Mouse (Mus musculus) midbrain, embryonic 10.5 days (tissue): ENCODE data around the gene App. TPM values are rescaled to one million over a fixed set of nuclear protein-coding genes. Genes with fewer than 3 reads are reported as not detected.

Source experiments
- DNase-seq: peaks from one replicate; pipeline ENCODE4 v3.0.0-alpha.2; 2017; ENCODE audit warnings: low spot score
- H3K27ac ChIP-seq: fragments of 300-500 bp; sonication (generic); replicated peaks from 2 replicates; pipeline ENCODE4 v1.5.1; 2016; ENCODE audit warnings: mild to moderate bottlenecking
- H3K27me3 ChIP-seq: fragments of 300-500 bp; sonication (generic); 2 replicates; pipeline ENCODE4 v1.6.1; 2016; ENCODE audit warnings: low read depth, mild to moderate bottlenecking; ENCODE audit not compliant: poor library complexity, severe bottlenecking
- H3K36me3 ChIP-seq: fragments of 300-500 bp; sonication (generic); 2 replicates; pipeline ENCODE4 v1.6.1; 2016; ENCODE audit warnings: mild to moderate bottlenecking, moderate library complexity
- H3K4me1 ChIP-seq: fragments of 300-500 bp; sonication (generic); 2 replicates; pipeline ENCODE4 v1.6.1; 2016
- H3K4me3 ChIP-seq: fragments of 300-500 bp; sonication (generic); 2 replicates; pipeline ENCODE4 v1.5.1; 2016; ENCODE audit warnings: mild to moderate bottlenecking, moderate library complexity
- H3K9me3 ChIP-seq: fragments of 300-500 bp; sonication (generic); replicated peaks from 2 replicates; pipeline ENCODE4 v1.6.1; 2016; ENCODE audit warnings: mild to moderate bottlenecking
- WGBS: fragments of 180-500 bp; shearing (Covaris S2); methylation state at CpG from one replicate; pipeline ENCODE4 v1.1.7; 2016; 5-methylcytosine and 5-hydroxymethylcytosine counted together
- polyA plus RNA-seq: library from polyadenylated mRNA; unstranded; fragments of >200 nt; fragmentation: Nextera tagmentation; extraction: Ambion mirVana; gene quantifications from 2 replicates; pipeline ENCODE4 v1.2.1, GENCODE M21; 2016

Gene App
- polyA plus RNA-seq, 1 experiment from 2014 or later, result 107 TPM

DNA sequence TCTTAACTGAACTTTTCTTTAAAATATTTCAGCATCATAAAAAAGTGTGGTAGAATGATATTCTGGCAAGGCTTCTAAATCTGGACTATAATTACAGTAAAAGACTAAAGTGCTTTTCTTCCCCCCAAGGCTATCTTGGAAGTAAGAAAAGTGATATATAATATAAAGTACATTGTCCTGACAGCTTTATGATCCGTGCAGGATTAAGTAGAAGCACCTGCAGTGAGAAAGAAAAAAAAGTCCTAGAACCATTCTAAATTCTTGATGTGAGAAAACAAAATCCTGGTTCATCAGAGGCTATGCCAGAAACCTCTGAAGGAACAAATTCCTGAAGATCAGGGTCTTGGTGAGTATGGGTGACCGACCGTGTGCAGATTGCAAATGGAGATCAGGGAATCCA lies 110.8 kb downstream of the App start:
- 95% methylated on average over 3 of the region's 3 CpGs for WGBS
- no peaks in the 10 kb centered on the region; the same call in 1 of the 2 replicates for H3K9me3 ChIP-seq

DNA sequence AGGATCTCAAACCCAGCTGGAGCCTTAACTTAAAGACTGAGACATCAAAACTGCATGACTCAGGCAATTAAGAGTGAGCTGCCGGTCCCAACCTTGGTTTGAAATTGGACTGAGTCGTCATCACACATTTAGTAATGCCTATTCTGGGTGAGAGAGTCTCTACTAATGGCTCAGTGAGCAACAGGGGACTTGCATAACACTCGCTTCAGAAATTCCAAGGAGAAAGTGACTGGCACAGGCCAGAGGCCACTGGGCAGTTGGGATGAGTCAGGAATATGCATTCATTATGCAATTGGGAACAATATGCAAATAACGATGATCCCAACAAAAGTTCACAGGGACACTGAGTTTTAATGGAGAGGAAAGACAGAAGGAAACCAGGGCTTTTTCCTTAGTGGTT lies 111.8 kb downstream of the App start:
- Histone ChIP-seq H3K4me1 (peaks cover 11% of the 10 kb centered on the region; the same call in 1 of the 2 replicates), H3K4me3 (no peak overlapping the region), H3K27me3 (no peaks in the 10 kb centered on the region), H3K9me3 (no peaks in the 10 kb centered on the region; the same call in 1 of the 2 replicates), H3K36me3 (peaks cover 29% of the 10 kb centered on the region), H3K27ac (no peak overlapping the region)
- 95% methylated on average over 4 of the region's 4 CpGs for WGBS
- DNase-seq, result no peak

More for the DNA sequence above, 110.8 kb downstream of the App start:
- Histone ChIP-seq H3K36me3 (peaks cover 23% of the 10 kb centered on the region), H3K4me3 (no peak overlapping the region), H3K27ac (no peak overlapping the region), H3K4me1 (peaks cover 10% of the 10 kb centered on the region; the same call in 1 of the 2 replicates), H3K27me3 (no peaks in the 10 kb centered on the region)
- DNase-seq, result no peak

DNA sequence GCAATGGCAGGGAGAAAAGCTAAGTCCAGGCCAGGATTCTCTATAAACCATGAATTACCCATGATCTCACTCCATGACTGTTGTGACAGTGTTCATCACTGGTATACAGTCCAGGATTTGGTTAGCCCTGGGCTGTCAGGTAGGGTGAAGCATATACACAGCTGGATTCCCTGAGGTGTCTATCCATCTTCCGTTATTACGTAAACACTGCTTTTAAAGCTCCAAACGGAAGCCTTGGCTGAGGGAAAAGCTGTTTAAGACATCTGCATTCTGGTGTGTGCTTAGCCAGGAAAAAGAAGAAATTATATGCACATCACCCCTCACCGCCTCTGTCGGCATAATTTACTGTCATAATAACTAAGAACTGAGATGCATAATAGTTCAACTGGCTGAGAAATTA lies 115.4 kb downstream of the App start:
- Histone ChIP-seq H3K4me3 (no peak overlapping the region), H3K36me3 (peaks cover 44% of the 10 kb centered on the region), H3K9me3 (no peaks in the 10 kb centered on the region; the same call in 1 of the 2 replicates), H3K27me3 (no peaks in the 10 kb centered on the region), H3K4me1 (peaks cover 11% of the 10 kb centered on the region; the same call in 1 of the 2 replicates), H3K27ac (no peak overlapping the region)
- no peak for DNase-seq
- 90% methylated on average over 5 of the region's 5 CpGs for WGBS

DNA sequence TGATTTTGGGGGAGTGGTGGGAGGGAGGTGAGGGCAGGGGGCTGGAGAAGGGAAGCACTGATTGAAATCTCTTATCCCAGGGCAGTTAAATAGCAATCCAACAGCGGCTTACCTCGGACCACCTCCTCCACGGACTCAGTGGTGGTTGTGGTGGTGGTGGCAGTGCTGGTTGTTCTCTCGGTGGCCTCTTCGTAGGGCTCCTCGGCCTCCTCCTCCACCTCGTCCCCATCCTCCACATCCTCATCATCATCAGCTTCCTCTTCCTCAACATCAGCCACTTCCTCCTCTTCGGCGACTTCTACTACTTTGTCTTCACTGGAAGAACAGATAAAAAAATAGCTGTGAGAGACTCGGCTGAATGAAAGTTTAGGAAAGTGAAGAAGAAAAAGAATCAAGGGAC lies 117.4 kb downstream of the App start:
- Histone ChIP-seq H3K4me1 (peaks cover 11% of the 10 kb centered on the region; the same call in 1 of the 2 replicates), H3K36me3 (peaks cover 33% of the 10 kb centered on the region), H3K4me3 (no peak overlapping the region), H3K9me3 (no peaks in the 10 kb centered on the region; the same call in 1 of the 2 replicates), H3K27me3 (no peaks in the 10 kb centered on the region), H3K27ac (no peak overlapping the region)
- no peak for DNase-seq
- 95% methylated on average over 10 of the region's 10 CpGs for WGBS

DNA sequence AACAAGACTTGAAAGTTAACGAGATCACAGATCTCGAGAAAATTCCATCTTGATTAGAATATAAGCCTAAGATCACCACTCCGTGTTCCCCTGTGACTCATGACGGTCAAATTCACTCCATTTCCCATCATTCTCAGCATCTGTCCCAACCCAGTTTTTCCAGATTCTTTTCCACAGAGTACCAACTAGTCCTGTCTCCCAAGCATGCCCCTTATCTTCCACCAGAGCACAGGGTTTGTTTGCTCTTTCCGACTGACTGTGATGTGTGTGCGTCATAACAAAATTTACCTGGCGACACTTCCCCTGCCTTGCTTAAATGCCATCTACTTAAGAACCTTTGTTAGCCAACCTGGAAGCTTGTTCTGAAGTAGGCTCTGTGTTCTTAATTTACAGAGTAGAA lies 119.6 kb downstream of the App start:
- H3K27ac ChIP-seq, result no peak overlapping the region
- H3K4me1 ChIP-seq, result peaks cover 8% of the 10 kb centered on the region; the same call in 1 of the 2 replicates
- H3K27me3 ChIP-seq, result no peaks in the 10 kb centered on the region
- 94% methylated on average over 7 of the region's 7 CpGs for WGBS
- no peak overlapping the region for H3K4me3 ChIP-seq
- H3K36me3 ChIP-seq, result peaks cover 28% of the 10 kb centered on the region
- DNase-seq, result no peak
- H3K9me3 ChIP-seq, result no peaks in the 10 kb centered on the region

DNA sequence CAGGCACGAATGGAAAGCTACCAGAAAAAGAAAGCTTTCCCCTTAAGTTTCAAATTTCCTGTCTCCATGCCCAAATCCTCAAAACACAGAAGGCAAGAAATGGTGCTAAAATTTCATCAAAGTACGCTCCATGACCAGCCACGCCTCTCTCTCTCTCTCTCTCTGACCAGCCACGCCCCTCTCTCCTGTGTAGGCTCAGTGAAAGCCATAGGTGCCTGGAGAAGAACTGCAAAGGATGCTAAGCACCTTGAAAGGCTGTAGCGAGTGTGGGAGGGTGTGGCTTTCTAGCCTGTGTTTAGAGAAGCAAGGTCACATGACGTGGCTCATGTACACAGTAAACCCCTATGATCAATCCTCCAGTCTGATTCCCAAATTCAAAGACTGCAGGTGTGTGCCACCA lies 126.3 kb downstream of the App start:
- DNase-seq, result no peak
- H3K4me3 ChIP-seq, result no peak overlapping the region
- H3K27ac ChIP-seq, result no peak overlapping the region
- peaks cover 23% of the 10 kb centered on the region for H3K36me3 ChIP-seq
- no peaks in the 10 kb centered on the region for H3K27me3 ChIP-seq
- 83% methylated on average over 6 of the region's 6 CpGs for WGBS
- H3K4me1 ChIP-seq, result peaks cover under 1% of the 10 kb centered on the region; the same call in 1 of the 2 replicates
- H3K9me3 ChIP-seq, result no peaks in the 10 kb centered on the region

DNA sequence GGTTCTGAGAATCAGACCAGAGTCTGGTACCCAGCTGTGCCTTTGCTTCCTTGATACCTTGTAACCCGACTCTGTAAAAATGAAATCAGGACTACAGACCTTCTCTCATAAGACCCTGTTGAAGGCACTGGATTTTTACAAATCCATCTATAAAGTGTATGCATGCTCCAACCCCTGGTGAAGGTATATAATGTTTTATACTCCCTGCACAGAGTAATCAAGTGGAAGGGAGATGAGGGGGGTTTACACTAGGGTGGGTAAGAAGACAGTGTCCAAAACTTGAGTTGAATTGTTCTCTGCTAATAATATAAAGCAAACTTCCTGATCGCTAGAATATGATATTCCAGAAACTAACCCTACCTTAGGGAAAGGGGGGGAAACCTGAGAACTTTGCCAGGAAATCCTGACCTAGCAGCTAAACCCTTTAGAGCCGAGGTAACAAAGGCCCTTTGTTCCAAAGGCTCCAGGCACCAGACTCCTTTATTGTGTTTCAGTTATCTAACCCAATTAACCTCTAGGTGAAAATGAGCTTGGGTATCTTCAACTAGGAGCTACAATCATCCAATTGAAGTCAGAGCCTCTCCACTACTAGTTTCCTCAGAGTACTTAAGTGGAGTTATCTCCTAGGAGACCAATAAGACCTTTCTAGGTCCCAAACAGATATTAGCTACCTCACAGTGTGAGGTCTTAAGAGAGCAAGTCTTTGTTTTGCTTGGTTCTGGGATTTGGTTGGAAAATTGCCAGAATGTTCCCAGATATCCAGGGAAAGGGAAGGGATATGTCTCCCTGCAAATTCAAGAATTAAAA lies 132.2 kb downstream of the App start:
- H3K27ac ChIP-seq, result no peak overlapping the region

DNA sequence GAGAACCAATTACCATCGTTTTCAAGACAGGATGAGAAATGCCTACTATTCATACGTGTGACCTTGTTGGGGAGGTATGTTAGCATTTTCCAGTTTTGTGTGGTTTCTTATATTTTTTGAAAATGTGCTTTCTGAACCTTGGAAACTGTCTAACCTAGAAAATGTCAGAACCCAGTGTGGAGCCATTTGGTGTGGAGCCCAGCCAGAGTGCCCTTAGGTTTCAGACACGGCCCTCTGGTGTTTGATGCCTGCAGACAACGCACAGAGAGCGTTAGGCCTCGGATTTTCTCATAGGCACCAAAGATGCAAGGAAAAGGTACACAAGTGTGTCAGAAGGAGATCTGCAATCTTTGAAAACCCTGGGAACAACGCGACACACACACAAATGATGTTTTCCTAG lies 134.8 kb downstream of the App start:
- Histone ChIP-seq H3K9me3 (no peaks in the 10 kb centered on the region), H3K4me3 (no peak overlapping the region), H3K27ac (no peak overlapping the region), H3K36me3 (peaks cover 35% of the 10 kb centered on the region), H3K27me3 (no peaks in the 10 kb centered on the region), H3K4me1 (peaks cover 13% of the 10 kb centered on the region)
- no peak for DNase-seq
- 94% methylated on average over 8 of the region's 8 CpGs for WGBS

More for the DNA sequence above, 132.2 kb downstream of the App start:
- DNase-seq, result no peak
- 47% methylated on average over 3 of the region's 3 CpGs for WGBS
- no peaks in the 10 kb centered on the region for H3K9me3 ChIP-seq
- no peaks in the 10 kb centered on the region for H3K27me3 ChIP-seq
- H3K36me3 ChIP-seq, result peaks cover 40% of the 10 kb centered on the region
- H3K4me3 ChIP-seq, result no peak overlapping the region
- peaks cover 13% of the 10 kb centered on the region for H3K4me1 ChIP-seq

DNA sequence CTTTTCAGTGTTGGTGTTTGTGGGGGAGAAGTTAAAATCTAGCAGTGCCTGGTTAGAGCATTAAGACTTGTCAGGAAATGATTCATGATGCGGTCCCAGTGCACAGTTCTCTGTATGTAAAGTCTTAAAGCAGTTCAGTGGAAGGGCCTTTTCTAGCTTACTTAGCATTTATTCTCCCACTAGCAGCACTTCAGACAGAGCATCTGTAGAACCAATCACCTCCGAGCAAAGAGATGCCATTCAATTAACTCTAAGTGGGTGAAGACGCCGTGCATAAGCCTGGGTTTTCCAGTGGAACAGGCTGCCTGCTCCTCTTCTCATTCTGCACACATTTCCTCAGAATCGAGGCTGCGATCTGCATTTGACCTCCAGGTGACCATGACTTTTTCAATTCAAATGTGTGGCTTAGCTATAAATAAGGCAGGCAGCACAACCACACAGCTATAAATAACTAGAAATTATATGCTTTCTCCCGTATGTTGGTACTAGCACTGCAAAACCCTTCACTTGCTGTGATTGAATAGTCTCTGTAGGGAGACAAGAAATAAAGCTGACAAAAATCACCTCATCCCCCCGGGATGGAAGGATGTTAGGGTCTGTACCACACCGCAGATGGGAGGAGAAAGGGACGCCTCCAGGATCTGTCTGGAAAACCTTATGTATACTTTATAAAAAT lies 135.5 kb downstream of the App start:
- Histone ChIP-seq H3K27me3 (no peaks in the 10 kb centered on the region), H3K4me1 (peaks cover 13% of the 10 kb centered on the region), H3K9me3 (no peaks in the 10 kb centered on the region), H3K4me3 (no peak overlapping the region), H3K36me3 (peaks cover 31% of the 10 kb centered on the region), H3K27ac (no peak overlapping the region)
- no peak for DNase-seq
- WGBS, result 92% methylated on average over 10 of the region's 10 CpGs

DNA sequence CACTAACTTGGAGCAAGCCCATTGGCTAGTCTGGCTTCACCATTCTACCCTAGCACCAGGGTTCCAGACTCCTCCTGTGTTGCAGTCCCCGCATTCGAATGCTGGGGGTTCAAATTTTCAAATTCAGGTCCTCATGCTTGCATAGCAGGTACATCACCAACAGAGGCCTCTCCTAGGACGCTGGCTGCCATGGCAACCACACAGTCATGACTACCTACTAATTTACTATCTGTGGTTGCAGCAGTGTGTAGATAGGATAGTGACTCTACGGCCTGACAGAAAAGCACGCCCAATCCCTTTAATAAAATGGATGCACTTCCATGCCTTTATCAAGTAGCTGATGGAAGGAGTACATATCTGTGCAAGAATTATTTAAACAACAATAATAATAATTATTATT lies 137.8 kb downstream of the App start:
- H3K27me3 ChIP-seq, result no peaks in the 10 kb centered on the region
- no peaks in the 10 kb centered on the region for H3K4me1 ChIP-seq
- WGBS, result 86% methylated on average over 5 of the region's 5 CpGs
- no peaks in the 10 kb centered on the region for H3K9me3 ChIP-seq
- DNase-seq, result no peak
- H3K27ac ChIP-seq, result no peak overlapping the region
- H3K4me3 ChIP-seq, result no peak overlapping the region
- H3K36me3 ChIP-seq, result peaks cover 45% of the 10 kb centered on the region

DNA sequence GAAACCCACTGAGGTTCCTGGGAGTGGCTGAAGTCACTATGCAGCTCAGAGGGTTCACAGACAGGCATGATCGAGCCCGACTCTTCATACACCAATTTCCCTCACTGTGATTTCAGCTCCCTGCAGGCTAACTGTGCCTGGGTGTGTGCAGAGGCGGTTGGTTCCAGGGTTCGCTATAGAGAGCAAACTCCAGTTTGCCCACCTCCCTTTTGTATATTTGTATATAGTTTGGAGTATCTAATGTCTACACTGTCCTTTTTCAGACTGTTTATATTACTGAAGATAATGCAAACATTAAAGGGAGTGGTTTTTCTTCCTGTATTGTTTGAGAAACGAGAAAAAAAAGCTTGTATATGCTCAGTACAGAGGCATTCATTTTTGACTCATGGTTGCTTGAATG lies 139.8 kb downstream of the App start:
- no peaks in the 10 kb centered on the region for H3K4me1 ChIP-seq
- no peak overlapping the region for H3K27ac ChIP-seq
- no peaks in the 10 kb centered on the region for H3K9me3 ChIP-seq
- DNase-seq, result no peak
- peaks cover 65% of the 10 kb centered on the region for H3K36me3 ChIP-seq
- no peaks in the 10 kb centered on the region for H3K27me3 ChIP-seq
- WGBS, result 90% methylated on average over 5 of the region's 5 CpGs
- H3K4me3 ChIP-seq, result no peak overlapping the region

DNA sequence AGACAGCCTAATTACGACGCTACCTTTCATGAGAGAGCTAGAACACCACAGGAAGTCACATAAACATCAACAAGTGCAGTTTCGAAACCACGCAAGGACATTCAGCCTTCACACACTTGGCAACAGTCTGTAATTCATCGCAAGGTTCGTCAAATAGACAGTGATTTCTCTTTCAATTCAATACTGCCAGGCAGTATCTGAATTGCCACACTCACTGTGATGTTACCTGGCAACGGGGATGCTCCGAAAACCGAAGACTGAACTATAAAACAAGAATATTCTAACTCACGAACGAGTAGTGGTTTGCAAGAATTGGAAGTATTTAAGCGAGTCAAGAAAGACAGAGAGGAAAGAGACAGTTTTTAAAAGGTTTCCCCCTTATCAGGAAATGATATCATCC lies 142.8 kb downstream of the App start:
- Histone ChIP-seq H3K27me3 (no peaks in the 10 kb centered on the region), H3K4me3 (no peak overlapping the region), H3K27ac (no peak overlapping the region), H3K4me1 (no peaks in the 10 kb centered on the region), H3K9me3 (no peaks in the 10 kb centered on the region), H3K36me3 (peaks cover 73% of the 10 kb centered on the region)
- 95% methylated on average over 12 of the region's 12 CpGs for WGBS
- DNase-seq, result no peak

DNA sequence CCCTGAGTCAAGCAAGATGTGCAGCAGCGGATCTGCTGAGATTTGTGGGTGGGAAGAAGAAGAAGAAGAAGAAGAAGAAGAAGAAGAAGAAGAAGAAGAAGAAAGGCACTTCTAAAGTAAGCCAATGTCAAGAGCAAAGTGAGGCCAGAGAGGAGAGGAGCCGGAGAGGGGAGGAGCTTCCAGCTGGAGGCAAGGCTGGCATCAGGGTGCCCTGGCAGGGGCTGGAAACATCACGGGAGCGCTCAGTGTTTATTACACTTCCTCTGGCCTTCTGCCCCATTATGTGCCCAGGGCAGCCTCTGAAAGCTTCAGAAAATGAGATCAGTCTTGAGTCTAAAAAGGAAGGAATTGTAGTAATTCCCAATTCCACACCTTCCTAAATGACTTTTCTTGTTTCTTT lies 145.2 kb downstream of the App start:
- no peak overlapping the region for H3K27ac ChIP-seq
- H3K4me1 ChIP-seq, result no peaks in the 10 kb centered on the region
- H3K27me3 ChIP-seq, result no peaks in the 10 kb centered on the region
- WGBS, result 91% methylated on average over 4 of the region's 4 CpGs
- peaks cover 95% of the 10 kb centered on the region for H3K36me3 ChIP-seq
- DNase-seq, result no peak
- no peaks in the 10 kb centered on the region; the same call in 1 of the 2 replicates for H3K9me3 ChIP-seq
- H3K4me3 ChIP-seq, result no peak overlapping the region
